Mouse (Mus musculus) kidney, postnatal 0 days (tissue): ENCODE results near the gene Aff3. TPM values are rescaled to one million over a fixed set of nuclear protein-coding genes. Genes with fewer than 3 reads are reported as not detected.
A peak's percentile ranks its signal among the peaks of the same experiment; 100 is the strongest.

Experiments used
- ATAC-seq: fragments of 200-750 bp; cut with Nextera tagmentation; replicated peaks from 2 replicates; pipeline ENCODE4 v1.8.0; 2017; ENCODE audit warnings: low read depth, moderate number of reproducible peaks, moderate TSS enrichment, moderate library complexity; ENCODE audit not compliant: low FRiP score
- DNase-seq: peaks from one replicate; pipeline ENCODE4 v3.0.0-alpha.2; 2016; ENCODE audit warnings: low spot score
- H3K27ac ChIP-seq: fragments of 300-500 bp; sonication (generic); 2 replicates; pipeline ENCODE4 v1.5.1; 2014; ENCODE audit warnings: mild to moderate bottlenecking
- H3K27me3 ChIP-seq: fragments of 300-500 bp; sonication (generic); 2 replicates; pipeline ENCODE4 v1.6.1; 2014; ENCODE audit warnings: low read length, mixed read lengths; ENCODE audit not compliant: insufficient read depth
- H3K36me3 ChIP-seq: fragments of 300-500 bp; sonication (generic); 2 replicates; pipeline ENCODE4 v1.6.1; 2014; ENCODE audit warnings: low read length, mixed read lengths; ENCODE audit not compliant: insufficient read depth
- H3K4me1 ChIP-seq: fragments of 300-500 bp; sonication (generic); replicated peaks from 2 replicates; pipeline ENCODE4 v1.6.1; 2014; ENCODE audit warnings: antibody characterized with exemption, low read length, mixed read lengths; ENCODE audit not compliant: insufficient read depth
- H3K4me2 ChIP-seq: fragments of 300-500 bp; sonication (generic); 2 replicates; pipeline ENCODE4 v1.6.1; 2014; ENCODE audit warnings: mild to moderate bottlenecking, low read length, moderate library complexity, mixed read lengths
- H3K4me3 ChIP-seq: fragments of 300-500 bp; sonication (generic); replicated peaks from 2 replicates; pipeline ENCODE4 v1.5.1; 2014; ENCODE audit warnings: low read depth, low read length
- H3K9ac ChIP-seq: fragments of 300-500 bp; sonication (generic); 2 replicates; pipeline ENCODE4 v1.6.1; 2014; ENCODE audit warnings: low read depth, low read length
- H3K9me3 ChIP-seq: fragments of 300-500 bp; sonication (generic); replicated peaks from 2 replicates; pipeline ENCODE4 v1.6.1; 2016; ENCODE audit warnings: low read length, inconsistent platforms, mixed read lengths
- CTCF ChIP-seq: IDR thresholded peaks from 2 replicates; pipeline ENCODE4 v1.5.1; 2016; ENCODE audit warnings: antibody characterized with exemption, low read depth, mild to moderate bottlenecking, moderate library complexity
- WGBS: fragments of 180-500 bp; shearing (Covaris S2); extraction: QIAGEN DNeasy Blood & Tissue Kit; methylation state at CpG from one replicate; pipeline ENCODE4 v1.1.7; 2014; 5-methylcytosine and 5-hydroxymethylcytosine counted together
- polyA plus RNA-seq: library from polyadenylated mRNA; unstranded; fragments of >200 nt; fragmentation: Nextera tagmentation; extraction: Ambion mirVana; gene quantifications from 2 replicates; pipeline ENCODE4 v1.2.1, GENCODE M21; 2015

Gene Aff3
- polyA plus RNA-seq, 1 experiment from 2014 or later = 7.9 TPM

- no peak overlapping the region for H3K4me2 ChIP-seq
- no peaks in the 10 kb centered on the region for H3K4me1 ChIP-seq
- H3K27ac ChIP-seq = no peak overlapping the region
- DNase-seq = no peak
- H3K9me3 ChIP-seq = no peaks in the 10 kb centered on the region
- WGBS = 85% methylated on average over 5 of the region's 5 CpGs
- TF ChIP-seq CTCF = no peak
- no peaks in the 10 kb centered on the region for H3K27me3 ChIP-seq
- no peak for ATAC-seq
- H3K9ac ChIP-seq = no peak overlapping the region
- no peak overlapping the region for H3K4me3 ChIP-seq
- H3K36me3 ChIP-seq = no peaks in the 10 kb centered on the region
Observed at GRCm38 (mm10) chr1:38526568-38526967, 138.2 kb downstream of the Aff3 start.

DNA sequence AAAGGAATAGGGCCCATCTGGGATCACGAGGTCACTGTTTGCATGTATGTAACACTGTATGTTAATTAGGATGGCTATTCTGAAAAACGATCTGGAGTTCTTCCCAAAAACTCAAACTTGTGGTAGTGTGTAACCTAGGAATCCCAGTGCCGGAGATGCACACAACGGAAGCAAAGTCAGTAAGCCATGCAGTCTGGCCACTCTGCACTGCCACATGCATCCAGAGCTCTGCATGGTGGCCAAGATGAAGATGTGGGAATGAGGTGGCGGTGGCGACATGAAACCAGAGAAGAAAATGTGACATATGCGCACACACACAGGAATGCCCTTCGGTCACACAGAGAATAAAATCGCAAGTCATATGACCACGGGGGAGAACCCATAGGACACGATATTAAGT, 143.1 kb downstream of the Aff3 start:
- H3K9me3 ChIP-seq = no peaks in the 10 kb centered on the region
- H3K27ac ChIP-seq = no peak overlapping the region
- WGBS = 93% methylated on average over 11 of the region's 11 CpGs

DNA sequence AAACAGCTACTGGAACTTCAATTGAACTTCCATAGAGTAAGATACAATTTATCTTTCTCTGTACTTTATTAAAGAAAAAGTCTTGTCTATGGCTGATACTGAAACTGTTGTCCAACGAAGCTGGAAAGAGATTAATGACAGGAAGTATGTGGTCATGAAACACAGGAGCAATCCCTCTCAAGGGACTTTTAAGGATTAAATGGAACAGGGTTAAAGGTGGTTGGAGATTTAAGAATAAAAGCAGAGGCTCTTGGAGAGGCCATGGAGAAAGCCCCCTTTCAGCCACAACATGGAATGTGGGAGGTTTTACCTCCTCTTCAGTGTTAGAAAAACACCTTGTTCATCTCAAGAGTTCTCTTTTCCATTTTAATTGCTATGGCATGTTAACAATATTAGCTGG, 148.5 kb downstream of the Aff3 start:
- 17% methylated on average over 1 of the region's 1 CpGs for WGBS
- no peak for TF ChIP-seq CTCF
- ATAC-seq = no peak

More for the DNA sequence above, 143.1 kb downstream of the Aff3 start:
- TF ChIP-seq CTCF = no peak
- no peak overlapping the region for H3K4me3 ChIP-seq
- no peak overlapping the region for H3K4me2 ChIP-seq
- H3K27me3 ChIP-seq = no peaks in the 10 kb centered on the region
- DNase-seq (no peak), ATAC-seq (no peak)
- H3K36me3 ChIP-seq = no peaks in the 10 kb centered on the region
- no peak overlapping the region for H3K9ac ChIP-seq
- no peaks in the 10 kb centered on the region for H3K4me1 ChIP-seq

DNA sequence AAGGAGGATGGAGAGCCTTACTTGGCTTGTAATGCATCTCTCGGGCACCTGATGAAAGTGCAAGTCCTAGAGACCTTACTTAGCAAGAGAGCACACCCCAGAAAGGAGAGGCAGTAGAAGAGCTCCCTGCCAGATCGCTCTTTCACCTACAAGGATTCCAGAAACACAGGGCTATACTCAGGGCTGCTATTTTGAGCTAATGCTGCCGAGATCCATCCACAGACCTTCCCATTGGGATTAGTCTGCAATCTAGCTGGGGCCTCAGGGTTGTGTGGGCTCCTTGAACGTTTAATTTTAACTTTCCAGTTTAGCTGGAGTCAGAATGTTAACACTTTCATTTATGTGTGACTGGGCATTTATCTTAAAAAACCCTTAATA, 150.1 kb downstream of the Aff3 start:
- H3K27me3 ChIP-seq = no peaks in the 10 kb centered on the region
- peaks cover 8% of the 10 kb centered on the region; the same call in 1 of the 2 replicates for H3K4me1 ChIP-seq
- no peak overlapping the region for H3K4me3 ChIP-seq
- H3K27ac ChIP-seq = no peak overlapping the region
- TF ChIP-seq CTCF = no peak
- no peaks in the 10 kb centered on the region for H3K36me3 ChIP-seq
- no peaks in the 10 kb centered on the region for H3K9me3 ChIP-seq
- no peak for DNase-seq
- ATAC-seq = no peak
- WGBS = 52% methylated on average over 4 of the region's 4 CpGs
- no peak overlapping the region for H3K4me2 ChIP-seq
- H3K9ac ChIP-seq = no peak overlapping the region

More for the DNA sequence above, 148.5 kb downstream of the Aff3 start:
- DNase-seq = peak; percentile 84
- Histone ChIP-seq H3K27me3 (no peaks in the 10 kb centered on the region), H3K27ac (no peak overlapping the region), H3K4me1 (peaks cover 6% of the 10 kb centered on the region; the same call in 1 of the 2 replicates), H3K4me3 (no peak overlapping the region), H3K36me3 (no peaks in the 10 kb centered on the region), H3K9ac (no peak overlapping the region), H3K9me3 (no peaks in the 10 kb centered on the region), H3K4me2 (no peak overlapping the region)

GRCm38 (mm10) chr1:38513970-38514633, 150.7 kb downstream of the Aff3 start:
- no peak overlapping the region for H3K4me2 ChIP-seq
- no peak for TF ChIP-seq CTCF
- DNase-seq (no peak), ATAC-seq (no peak)
- H3K4me1 ChIP-seq = peaks cover 8% of the 10 kb centered on the region; the same call in 1 of the 2 replicates
- no peaks in the 10 kb centered on the region for H3K27me3 ChIP-seq
- no peak overlapping the region for H3K27ac ChIP-seq
- WGBS = 60% methylated on average over 12 of the region's 12 CpGs
- no peak overlapping the region for H3K9ac ChIP-seq
- no peaks in the 10 kb centered on the region for H3K36me3 ChIP-seq
- no peaks in the 10 kb centered on the region for H3K9me3 ChIP-seq
- no peak overlapping the region for H3K4me3 ChIP-seq

GRCm38 (mm10) chr1:38512258-38513081, 152.3 kb downstream of the Aff3 start:
- no peaks in the 10 kb centered on the region for H3K36me3 ChIP-seq
- DNase-seq = peak; percentile 83
- 20% methylated on average over 15 of the region's 15 CpGs for WGBS
- no peaks in the 10 kb centered on the region for H3K27me3 ChIP-seq
- H3K27ac ChIP-seq = peak overlapping the region; percentile 31; the same call in 1 of the 2 replicates
- H3K4me3 ChIP-seq = no peak overlapping the region
- no peak overlapping the region for H3K9ac ChIP-seq
- no peak for TF ChIP-seq CTCF
- peak overlapping the region; percentile 21; the same call in 1 of the 2 replicates for H3K4me2 ChIP-seq
- peaks cover 8% of the 10 kb centered on the region; the same call in 1 of the 2 replicates for H3K4me1 ChIP-seq
- H3K9me3 ChIP-seq = no peaks in the 10 kb centered on the region
- ATAC-seq = no peak
